Comparison of ENCODE assay signal across 7 mouse cellular contexts in the genomic region with DNA sequence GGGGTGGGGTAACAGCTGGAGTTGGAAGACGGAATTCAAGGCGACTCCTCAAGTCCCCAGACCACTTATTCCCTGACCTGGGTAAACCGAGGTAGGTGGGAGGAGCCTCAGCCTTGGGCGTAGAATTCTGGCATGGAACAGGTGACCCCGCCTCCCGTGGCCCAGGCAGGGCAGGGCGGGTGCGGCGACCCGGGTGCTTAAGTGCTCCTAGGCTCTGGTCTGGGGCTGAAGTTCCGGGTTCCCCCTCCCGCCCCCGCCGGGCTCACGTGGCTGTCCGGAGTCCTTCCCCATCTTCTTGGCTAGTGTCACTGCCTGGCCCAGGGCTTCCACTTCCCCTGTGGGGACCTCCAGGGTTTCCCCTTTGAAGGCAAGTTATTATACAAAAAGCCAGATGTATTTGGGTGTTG. TPM values are rescaled to one million over a fixed set of nuclear protein-coding genes. Genes with fewer than 3 reads are reported as not detected.
DNase-seq lines count a peak whose midpoint lies in the region; ATAC-seq and TF ChIP-seq lines count a peak whose summit lies in the region.

No protein-coding gene starts in this region.

- H3K9ac ChIP-seq in intestine, embryonic 14.5 days (ENCODE audit: low read length): no peak overlapping the region
- peak overlapping the region; percentile 99 for H3K9ac ChIP-seq in liver, embryonic 16.5 days (ENCODE audit: low read depth, low read length)

- DNase-seq in 416B (ENCODE audit: low read depth) (peak; percentile 94), MN1 (ENCODE audit: low spot score) (no peak)
- DNase-seq in intestine, embryonic 14.5 days (ENCODE audit: low spot score): no peak
- DNase-seq in spleen, adult 2 months (ENCODE audit: low read depth in 1 of 2, low spot score in 2 of 2): peak; percentile 74 to 92

- H3K27ac ChIP-seq in intestine, embryonic 14.5 days (ENCODE audit: low read depth): no peak overlapping the region
- H3K27ac ChIP-seq in liver, embryonic 16.5 days (ENCODE audit: low read length): peak overlapping the region; percentile 99
- H3K27ac ChIP-seq in spleen, adult 2 months (ENCODE audit: insufficient read depth, low read length): peak overlapping the region; percentile 95

- TF ChIP-seq POLR2A in spleen, adult 2 months (IDR thresholded peaks at IDR 0.05; ENCODE audit: low read depth, low read length): no peak; the same call in 1 of the 2 replicates

- TF ChIP-seq CTCF in C2C12 (IDR thresholded peaks at IDR 0.05; ENCODE audit: control insufficient read depth, insufficient read depth, insufficient read length): no peak
- TF ChIP-seq CTCF in spleen, adult 2 months (IDR thresholded peaks at IDR 0.05; ENCODE audit: extremely low read depth, insufficient read depth, insufficient read length, insufficient replicate concordance): no peak

- no peaks in the 10 kb centered on the region for H3K27me3 ChIP-seq in C2C12 (ENCODE audit: control insufficient read depth, insufficient read depth, insufficient read length)
- H3K27me3 ChIP-seq in erythroblast, embryonic 14.5 days (ENCODE audit: control insufficient read depth): no peaks in the 10 kb centered on the region
- H3K27me3 ChIP-seq in intestine, embryonic 14.5 days (replicated peaks; ENCODE audit: control insufficient read depth, insufficient read depth, low read length): peaks cover 42% of the 10 kb centered on the region
- no peaks in the 10 kb centered on the region for H3K27me3 ChIP-seq in liver, embryonic 16.5 days (ENCODE audit: control insufficient read depth, insufficient read depth, low read depth, low read length)
- no peaks in the 10 kb centered on the region for H3K27me3 ChIP-seq in spleen, adult 2 months (ENCODE audit: control insufficient read depth, insufficient read depth, low read length)

- no peak overlapping the region for H3ac ChIP-seq in C2C12 (ENCODE audit: control insufficient read depth, insufficient read length, low read depth)

- H3K4me2 ChIP-seq in intestine, embryonic 14.5 days (ENCODE audit: low read length): peak overlapping the region; percentile 96
- H3K4me2 ChIP-seq in liver, embryonic 16.5 days (ENCODE audit: low read depth, low read length): peak overlapping the region; percentile 94

- ATAC-seq in intestine, embryonic 14.5 days (replicated peaks; ENCODE audit: low FRiP score, low TSS enrichment, low read depth): no peak
- ATAC-seq in liver, embryonic 16.5 days (ENCODE audit: low read depth): peak; percentile 5; the same call in 1 of the 2 replicates

- H3K36me3 ChIP-seq in C2C12 (ENCODE audit: control insufficient read depth, insufficient read depth): no peaks in the 10 kb centered on the region
- H3K36me3 ChIP-seq in erythroblast, embryonic 14.5 days (ENCODE audit: control insufficient read depth): peaks cover 15% of the 10 kb centered on the region
- no peaks in the 10 kb centered on the region for H3K36me3 ChIP-seq in intestine, embryonic 14.5 days (ENCODE audit: control insufficient read depth, insufficient read depth, low read length)
- no peaks in the 10 kb centered on the region for H3K36me3 ChIP-seq in liver, embryonic 16.5 days (ENCODE audit: control insufficient read depth, insufficient read depth)
- H3K36me3 ChIP-seq in spleen, adult 2 months (ENCODE audit: control insufficient read depth, insufficient read depth, low read length): no peaks in the 10 kb centered on the region

- 3% methylated on average over 16 of the region's 16 CpGs for WGBS in intestine, embryonic 14.5 days
- WGBS in liver, embryonic 16.5 days (ENCODE audit: insufficient replicate concordance): 3% methylated on average over 16 of the region's 16 CpGs
- 3% methylated on average over 16 of the region's 16 CpGs for WGBS in spleen, adult 2 months

- H3K79me2 ChIP-seq in C2C12 (ENCODE audit: control insufficient read depth, insufficient read depth): peaks cover 15% of the 10 kb centered on the region

- peaks cover 13% of the 10 kb centered on the region for H3K79me3 ChIP-seq in C2C12 (ENCODE audit: low read depth)

- peak overlapping the region; percentile 2 for H3K4me3 ChIP-seq in C2C12 (ENCODE audit: insufficient read depth, poor library complexity, severe bottlenecking)
- H3K4me3 ChIP-seq in erythroblast, embryonic 14.5 days (replicated peaks): peak overlapping the region; percentile 89
- 0 out of 2 replicates have a peak overlapping the region, but pooled peaks have one; percentile 84 for H3K4me3 ChIP-seq in intestine, embryonic 14.5 days (ENCODE audit: low read depth, low read length)
- peak overlapping the region; percentile 97 for H3K4me3 ChIP-seq in liver, embryonic 16.5 days (ENCODE audit: low read depth, low read length)
- peak overlapping the region; percentile 46 for H3K4me3 ChIP-seq in spleen, adult 2 months (ENCODE audit: extremely low read depth, insufficient read depth, insufficient read length)

- peaks cover 66% of the 10 kb centered on the region for H3K4me1 ChIP-seq in erythroblast, embryonic 14.5 days (ENCODE audit: control insufficient read depth)
- peaks cover 27% of the 10 kb centered on the region for H3K4me1 ChIP-seq in intestine, embryonic 14.5 days (replicated peaks; ENCODE audit: control insufficient read depth, insufficient read depth, low read length)
- peaks cover 37% of the 10 kb centered on the region for H3K4me1 ChIP-seq in liver, embryonic 16.5 days (ENCODE audit: control insufficient read depth, low read depth, low read length)
- H3K4me1 ChIP-seq in spleen, adult 2 months (ENCODE audit: control insufficient read depth, insufficient read depth, insufficient read length): peaks cover 20% of the 10 kb centered on the region

- H3K9me3 ChIP-seq in erythroblast, embryonic 14.5 days (ENCODE audit: control insufficient read depth, low read length): no peaks in the 10 kb centered on the region
- no peaks in the 10 kb centered on the region for H3K9me3 ChIP-seq in intestine, embryonic 14.5 days (ENCODE audit: control insufficient read depth, low read length)
- no peaks in the 10 kb centered on the region for H3K9me3 ChIP-seq in liver, embryonic 16.5 days (replicated peaks; ENCODE audit: control insufficient read depth, low read length)

TF ChIP-seq in C2C12, 6 proteins besides CTCF, POLR2A, EP300 and RAD21:
- no peak for TF ChIP-seq MYOG (IDR thresholded peaks at IDR 0.05; ENCODE audit: control insufficient read depth, extremely low read depth, insufficient read length)
- TF ChIP-seq MYOD1 (IDR thresholded peaks at IDR 0.05; ENCODE audit: control insufficient read depth, insufficient read length, low read depth): no peak
- TF ChIP-seq CEBPB (IDR thresholded peaks at IDR 0.05; ENCODE audit: low read depth): no peak
- TF ChIP-seq FOSL1 (IDR thresholded peaks at IDR 0.05; ENCODE audit: insufficient read depth, low read length, poor library complexity, severe bottlenecking): no peak
- TF ChIP-seq MAX (IDR thresholded peaks at IDR 0.05): no peak
- no peak for TF ChIP-seq USF1 (IDR thresholded peaks at IDR 0.05; ENCODE audit: low read depth)

RNA-seq across cellular contexts. Expression of gene Zbtb7a, which starts 0.8 kb away (rescaled TPM):
- polyA plus RNA-seq in C2C12 (2012; fragmentation: generic; extraction: Trizol): 19.9 TPM
- 42.0 and 45.8 TPM in 2 replicates for polyA plus RNA-seq in erythroblast, embryonic 14.5 days (2012)
- polyA plus RNA-seq in intestine, embryonic 14.5 days (2014; fragmentation: Nextera tagmentation; extraction: Ambion mirVana): 23.2 and 28.7 TPM in 2 replicates
- polyA plus RNA-seq in liver, embryonic 16.5 days (2015; fragmentation: Nextera tagmentation; extraction: Ambion mirVana): 30.0 and 35.0 TPM in 2 replicates
- 64.6 and 95.2 TPM in 2 replicates for polyA plus RNA-seq in spleen, adult 2 months (2012; rRNA removed)

RNA-seq across cellular contexts. Expression of gene Map2k2, which starts 28.5 kb away (rescaled TPM):
- polyA plus RNA-seq in C2C12 (2012; fragmentation: generic; extraction: Trizol): 92.2 TPM
- 89.1 and 93.4 TPM in 2 replicates for polyA plus RNA-seq in erythroblast, embryonic 14.5 days (2012)
- polyA plus RNA-seq in intestine, embryonic 14.5 days (2014; fragmentation: Nextera tagmentation; extraction: Ambion mirVana): 174 and 185 TPM in 2 replicates
- polyA plus RNA-seq in liver, embryonic 16.5 days (2015; fragmentation: Nextera tagmentation; extraction: Ambion mirVana): 93.8 and 100 TPM in 2 replicates
- polyA plus RNA-seq in spleen, adult 2 months (2012; rRNA removed): 135 and 201 TPM in 2 replicates

RNA-seq across cellular contexts. Expression of gene Pias4, which starts 33.5 kb away (rescaled TPM):
- polyA plus RNA-seq in C2C12 (2012; fragmentation: generic; extraction: Trizol): 31.6 TPM
- polyA plus RNA-seq in erythroblast, embryonic 14.5 days (2012): 13.4 and 16.4 TPM in 2 replicates
- polyA plus RNA-seq in intestine, embryonic 14.5 days (2014; fragmentation: Nextera tagmentation; extraction: Ambion mirVana): 40.8 and 43.3 TPM in 2 replicates
- polyA plus RNA-seq in liver, embryonic 16.5 days (2015; fragmentation: Nextera tagmentation; extraction: Ambion mirVana): 21.8 and 22.1 TPM in 2 replicates
- 36.1 and 45.8 TPM in 2 replicates for polyA plus RNA-seq in spleen, adult 2 months (2012; rRNA removed)

RNA-seq across cellular contexts. Expression of gene Creb3l3, which starts 35.5 kb away (rescaled TPM):
- polyA plus RNA-seq in C2C12 (2012; fragmentation: generic; extraction: Trizol): 0.06 TPM
- polyA plus RNA-seq in erythroblast, embryonic 14.5 days (2012): 0.05 and 0.07 TPM in 2 replicates
- polyA plus RNA-seq in intestine, embryonic 14.5 days (2014; fragmentation: Nextera tagmentation; extraction: Ambion mirVana): 0.65 and 1.0 TPM in 2 replicates
- polyA plus RNA-seq in liver, embryonic 16.5 days (2015; fragmentation: Nextera tagmentation; extraction: Ambion mirVana): 39.9 and 45.9 TPM in 2 replicates
- 0.27 and 0.32 TPM in 2 replicates for polyA plus RNA-seq in spleen, adult 2 months (2012; rRNA removed)

RNA-seq across cellular contexts. Expression of gene Eef2, which starts 42.2 kb away (rescaled TPM):
- 2,537 TPM for polyA plus RNA-seq in C2C12 (2012; fragmentation: generic; extraction: Trizol)
- 124 and 177 TPM in 2 replicates for polyA plus RNA-seq in erythroblast, embryonic 14.5 days (2012)
- polyA plus RNA-seq in intestine, embryonic 14.5 days (2014; fragmentation: Nextera tagmentation; extraction: Ambion mirVana): 484 and 490 TPM in 2 replicates
- polyA plus RNA-seq in liver, embryonic 16.5 days (2015; fragmentation: Nextera tagmentation; extraction: Ambion mirVana): 266 and 282 TPM in 2 replicates
- 1,457 and 1,736 TPM in 2 replicates for polyA plus RNA-seq in spleen, adult 2 months (2012; rRNA removed)

Comparison
In these comparisons a context has a peak if more than half of its experiments do, and no peak if none do; other contexts are left out.
1. DNase-seq: peak in 416B (single experiment) and spleen, adult 2 months (2 of 2); none in intestine, embryonic 14.5 days (single experiment) and MN1 (single experiment).
2. H3K4me3 ChIP-seq: peak in every context shown above with its lines; median percentile 97 in liver, embryonic 16.5 days; 89 in erythroblast, embryonic 14.5 days; 84 in intestine, embryonic 14.5 days; 46 in spleen, adult 2 months; 2 in C2C12.